Mouse (Mus musculus): ENCODE data around the gene Grk2.

DNA sequence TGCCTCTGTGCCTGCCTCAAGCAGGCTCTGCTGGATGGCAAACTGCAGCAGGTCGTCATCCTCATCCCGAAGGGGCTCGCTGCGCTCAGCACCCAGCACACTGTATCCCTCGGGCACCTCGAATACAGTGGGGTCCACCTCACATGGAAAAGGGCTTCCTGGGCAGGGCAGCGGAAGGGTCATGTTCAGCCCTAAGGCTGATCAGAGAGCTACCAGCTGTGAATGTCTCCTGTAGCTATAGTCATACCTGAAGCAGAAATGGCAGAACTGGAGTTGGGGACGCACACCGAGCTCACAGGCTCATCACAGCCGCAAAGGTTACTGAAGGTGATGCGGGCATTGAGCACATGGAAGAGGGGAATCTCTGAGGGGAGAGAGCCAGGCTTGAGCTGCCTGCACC is 35.0 kb downstream of the Grk2 start:
- no peak for TF ChIP-seq EP300 (IDR thresholded peaks at IDR 0.05)
- no peak for TF ChIP-seq CTCF (IDR thresholded peaks at IDR 0.05)
